Mouse (Mus musculus) liver, adult 2 months (tissue): ENCODE data around the gene Gm1043. TPM values are rescaled to one million over a fixed set of nuclear protein-coding genes. Genes with fewer than 3 reads are reported as not detected.

Source experiments
- DNase-seq: peaks from one replicate; pipeline ENCODE4 v3.0.0-alpha.2; 2011; ENCODE audit warnings: low read depth, low spot score; ENCODE audit errors: extremely low read depth
- H3K27ac ChIP-seq: fragments of 200-500 bp; replicated peaks from 2 replicates; pipeline ENCODE4 v1.5.1; 2012; ENCODE audit warnings: low read depth, mild to moderate bottlenecking, control low read depth, inconsistent platforms, low read length; ENCODE audit not compliant: insufficient read depth
- H3K27me3 ChIP-seq: fragments of 200-500 bp; 2 replicates; pipeline ENCODE4 v1.6.1; 2012; ENCODE audit warnings: mild to moderate bottlenecking, moderate library complexity, low read length, inconsistent platforms; ENCODE audit not compliant: control insufficient read depth, insufficient read depth
- H3K36me3 ChIP-seq: fragments of 200-500 bp; 2 replicates; pipeline ENCODE4 v1.6.1; 2012; ENCODE audit warnings: low read length, inconsistent platforms; ENCODE audit not compliant: control insufficient read depth, insufficient read depth
- H3K4me1 ChIP-seq: fragments of 200-500 bp; 2 replicates; pipeline ENCODE4 v1.6.1; 2011; ENCODE audit warnings: low read length; ENCODE audit not compliant: control insufficient read depth, insufficient read depth
- H3K4me3 ChIP-seq: fragments of 200-500 bp; 2 replicates; pipeline ENCODE4 v1.5.1; 2011; ENCODE audit warnings: low read depth, mild to moderate bottlenecking, control low read depth, low read length, moderate library complexity; ENCODE audit not compliant: insufficient read depth
- H3K79me2 ChIP-seq: fragments of 200-500 bp; 2 replicates; pipeline ENCODE4 v1.6.1; 2012; ENCODE audit warnings: inconsistent platforms, mild to moderate bottlenecking, low read length, moderate library complexity; ENCODE audit not compliant: control insufficient read depth, insufficient read depth
- H3K9ac ChIP-seq: fragments of 200-500 bp; 2 replicates; pipeline ENCODE4 v1.6.1; 2012; ENCODE audit warnings: low read depth, mild to moderate bottlenecking, control low read depth, inconsistent platforms, low read length
- CTCF ChIP-seq: fragments of 200-500 bp; IDR thresholded peaks from 2 replicates; pipeline ENCODE4 v1.5.1; 2011; ENCODE audit warnings: low read depth, low read length, control low read depth
- POLR2A ChIP-seq: fragments of 200-500 bp; IDR thresholded peaks from 2 replicates; pipeline ENCODE4 v1.6.1; 2011; ENCODE audit warnings: low read length, control low read depth; ENCODE audit not compliant: insufficient read depth; ENCODE audit errors: extremely low read depth
- WGBS: fragments of 180-500 bp; shearing (Covaris S2); methylation state at CpG from one replicate; pipeline ENCODE4 v1.1.7; 2018; 5-methylcytosine and 5-hydroxymethylcytosine counted together
- polyA plus RNA-seq: library from polyadenylated mRNA; depleted of rRNA; stranded (reverse); fragments of >200 nt; gene quantifications from 2 replicates; pipeline ENCODE4 v1.2.3, GENCODE M21; 2012
- total RNA-seq: library from RNA; depleted of rRNA; stranded (reverse); fragments of >200 nt; gene quantifications from 2 replicates; pipeline ENCODE4 v1.2.3, GENCODE M21; 2014

The Gm1043 gene
- total and polyA plus RNA-seq, 2 experiments: 0.05 TPM; not detected in 1

- TF ChIP-seq POLR2A: no peak
- no peak for TF ChIP-seq CTCF
- Histone ChIP-seq H3K27ac (no peak overlapping the region), H3K27me3 (no peaks in the 10 kb centered on the region), H3K79me2 (no peaks in the 10 kb centered on the region), H3K4me3 (no peak overlapping the region), H3K4me1 (no peaks in the 10 kb centered on the region), H3K36me3 (no peaks in the 10 kb centered on the region), H3K9ac (no peak overlapping the region)
- no peak for DNase-seq
- 43% methylated on average over 5 of the region's 5 CpGs for WGBS
These were observed 134.4 kb downstream of the Gm1043 start for GRCm38 (mm10) chr5:37219615-37220014.

- DNase-seq: no peak
- 80% methylated on average over 5 of the region's 5 CpGs for WGBS
- Histone ChIP-seq H3K9ac (no peak overlapping the region), H3K27ac (no peak overlapping the region), H3K36me3 (no peaks in the 10 kb centered on the region), H3K79me2 (no peaks in the 10 kb centered on the region), H3K27me3 (no peaks in the 10 kb centered on the region), H3K4me1 (no peaks in the 10 kb centered on the region), H3K4me3 (no peak overlapping the region)
- TF ChIP-seq CTCF: no peak
- TF ChIP-seq POLR2A: no peak
These were observed 135.4 kb downstream of the Gm1043 start for GRCm38 (mm10) chr5:37220575-37220974.

GRCm38 (mm10) chr5:37221563-37221962 is 136.4 kb downstream of the Gm1043 start:
- no peak overlapping the region for H3K27ac ChIP-seq
- H3K4me3 ChIP-seq: no peak overlapping the region
- H3K27me3 ChIP-seq: no peaks in the 10 kb centered on the region
- H3K36me3 ChIP-seq: no peaks in the 10 kb centered on the region
- no peaks in the 10 kb centered on the region for H3K4me1 ChIP-seq
- TF ChIP-seq CTCF: no peak
- no peak for TF ChIP-seq POLR2A
- H3K79me2 ChIP-seq: no peaks in the 10 kb centered on the region
- 59% methylated on average over 6 of the region's 6 CpGs for WGBS
- no peak overlapping the region for H3K9ac ChIP-seq
- no peak for DNase-seq

GRCm38 (mm10) chr5:37222316-37222715 is 137.1 kb downstream of the Gm1043 start:
- no peak for TF ChIP-seq CTCF
- TF ChIP-seq POLR2A: no peak
- Histone ChIP-seq H3K79me2 (no peaks in the 10 kb centered on the region), H3K9ac (no peak overlapping the region), H3K27ac (no peak overlapping the region), H3K27me3 (no peaks in the 10 kb centered on the region), H3K4me1 (no peaks in the 10 kb centered on the region), H3K36me3 (no peaks in the 10 kb centered on the region), H3K4me3 (no peak overlapping the region)
- DNase-seq: no peak
- WGBS: 79% methylated on average over 8 of the region's 8 CpGs

- Histone ChIP-seq H3K9ac (no peak overlapping the region), H3K36me3 (no peaks in the 10 kb centered on the region), H3K27ac (no peak overlapping the region), H3K27me3 (no peaks in the 10 kb centered on the region), H3K4me1 (no peaks in the 10 kb centered on the region), H3K79me2 (no peaks in the 10 kb centered on the region), H3K4me3 (no peak overlapping the region)
- 81% methylated on average over 1 of the region's 1 CpGs for WGBS
- TF ChIP-seq POLR2A: no peak
- TF ChIP-seq CTCF: no peak
- DNase-seq: no peak
These were observed 140.5 kb downstream of the Gm1043 start for GRCm38 (mm10) chr5:37225708-37226107.

- Histone ChIP-seq H3K9ac (no peak overlapping the region), H3K36me3 (no peaks in the 10 kb centered on the region), H3K4me3 (no peak overlapping the region), H3K4me1 (no peaks in the 10 kb centered on the region), H3K79me2 (no peaks in the 10 kb centered on the region), H3K27me3 (no peaks in the 10 kb centered on the region), H3K27ac (no peak overlapping the region)
- 48% methylated on average over 6 of the region's 6 CpGs for WGBS
- DNase-seq: no peak
- TF ChIP-seq CTCF: no peak
- TF ChIP-seq POLR2A: no peak
These were observed 142.9 kb downstream of the Gm1043 start for GRCm38 (mm10) chr5:37227956-37228680.
